Mouse (Mus musculus): ENCODE results near the gene Lrrc51.
"Not testable (repeated sequence)": the region's sequence is repeated elsewhere in the genome, so short reads cannot be mapped to it uniquely, and the experiment has no call there.

The Lrrc51 gene

DNA sequence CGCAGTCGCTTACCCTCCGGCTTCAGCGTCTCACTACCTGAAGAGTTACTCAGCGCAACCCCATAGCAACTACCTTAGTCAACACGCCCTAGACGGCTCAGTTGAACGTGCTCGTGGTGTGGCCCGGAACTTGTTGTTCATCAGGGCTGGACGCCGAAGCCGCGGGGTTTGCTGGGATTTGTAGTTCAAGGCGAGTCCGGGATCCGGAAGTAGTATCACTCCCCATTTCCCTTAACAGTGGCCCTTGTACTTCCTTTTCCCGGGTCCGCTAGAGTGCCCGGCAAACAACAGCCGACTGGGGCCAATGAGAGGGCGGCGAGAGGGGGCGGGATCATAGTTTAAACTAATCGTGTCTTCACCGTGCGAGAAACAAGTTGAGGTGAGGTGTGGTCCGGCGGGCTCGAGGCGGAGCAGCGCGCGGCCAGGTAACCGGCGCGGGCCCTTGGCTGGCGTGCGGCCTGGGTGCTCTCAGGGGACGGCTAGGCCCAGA is at the start of gene Lrrc51, which contains the start of gene Numa1:
Gene Lrrc51, minus strand, starts transcription at position 145 of the 490 bp plus-strand sequence.
Gene Numa1, plus strand, starts transcription at position 361 of the 490 bp plus-strand sequence.
- peak; percentile 96 for DNase-seq

DNA sequence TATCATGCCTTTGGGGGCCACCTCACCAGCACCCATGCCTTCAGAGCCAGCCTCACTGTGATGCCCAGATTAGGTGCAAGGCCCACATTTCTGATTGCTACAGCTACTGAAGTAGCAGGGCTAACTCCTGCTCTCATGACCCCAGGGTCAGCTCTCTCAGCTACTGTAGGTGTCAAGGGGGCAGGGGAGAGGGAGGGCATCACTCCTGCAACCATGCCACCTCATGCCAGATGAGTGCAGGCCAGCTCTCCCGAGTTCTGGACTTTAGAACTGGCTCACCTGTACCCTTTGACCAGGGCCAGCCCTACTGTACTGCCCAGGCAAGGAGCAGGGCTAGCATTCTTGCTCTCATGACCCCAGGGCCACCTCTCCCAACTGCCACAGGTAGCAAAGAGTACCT is 49.0 kb upstream of the Lrrc51 start:
- DNase-seq, result no peak

DNA sequence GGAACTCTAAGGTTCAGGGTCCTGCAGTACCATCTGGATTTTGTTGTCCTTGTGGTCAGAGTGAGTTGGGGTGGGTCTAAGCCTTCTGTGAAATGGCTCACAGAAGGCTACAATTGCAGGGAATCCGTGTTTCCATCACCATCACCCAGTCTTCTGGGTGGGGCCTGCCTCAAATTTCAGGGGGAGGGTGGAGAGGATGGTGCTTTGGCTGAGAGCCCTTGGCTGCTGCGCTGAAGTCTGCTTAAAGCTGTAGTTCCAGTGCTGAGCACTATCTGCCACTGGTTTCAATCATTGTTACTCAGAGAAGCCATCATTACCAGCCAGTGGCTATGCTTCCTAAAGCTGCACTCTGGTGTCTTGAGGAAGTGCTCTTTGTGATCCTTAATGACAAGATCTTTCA is 40.8 kb upstream of the Lrrc51 start:
- DNase-seq, result no peak

DNA sequence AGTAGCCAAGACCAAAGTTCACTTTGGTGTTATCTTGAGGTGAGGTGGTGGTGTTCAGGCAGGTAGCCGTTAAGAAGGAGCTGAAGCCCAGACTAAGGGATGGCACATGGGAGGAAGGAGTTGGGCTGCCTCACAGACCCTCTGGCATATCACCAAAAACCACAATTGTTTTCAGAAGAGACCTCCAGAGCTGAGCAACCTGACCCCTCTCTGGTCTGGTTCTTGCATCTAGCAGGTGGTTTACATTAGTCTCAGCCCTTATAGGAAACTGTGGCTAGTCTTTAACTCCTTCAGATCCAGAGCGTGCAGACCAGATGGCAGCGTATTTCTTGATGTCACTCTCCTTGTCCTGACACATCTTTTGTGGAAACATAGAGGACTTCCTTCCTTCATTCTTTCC is 40.0 kb upstream of the Lrrc51 start:
- no peak for DNase-seq

DNA sequence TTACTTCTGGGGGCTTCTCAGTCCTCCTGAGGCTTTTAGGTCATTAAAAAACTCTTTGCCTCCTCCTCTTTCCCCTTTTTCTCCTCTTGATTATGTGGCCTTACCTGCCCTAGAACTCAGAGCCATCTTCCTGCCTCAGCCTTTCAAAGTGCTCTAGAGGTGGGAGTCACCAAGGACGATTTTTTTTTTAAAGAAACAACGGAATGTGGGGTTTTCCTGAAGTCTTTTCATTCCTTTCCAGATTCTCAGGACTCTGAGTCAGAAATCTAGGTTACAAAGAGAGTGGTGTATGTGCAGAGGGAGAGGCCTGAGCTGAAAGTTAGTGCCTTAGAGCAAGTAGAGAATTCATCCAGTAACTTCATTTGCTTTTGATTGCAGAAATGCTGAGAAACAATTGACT is 38.0 kb upstream of the Lrrc51 start:
- no peak for DNase-seq

DNA sequence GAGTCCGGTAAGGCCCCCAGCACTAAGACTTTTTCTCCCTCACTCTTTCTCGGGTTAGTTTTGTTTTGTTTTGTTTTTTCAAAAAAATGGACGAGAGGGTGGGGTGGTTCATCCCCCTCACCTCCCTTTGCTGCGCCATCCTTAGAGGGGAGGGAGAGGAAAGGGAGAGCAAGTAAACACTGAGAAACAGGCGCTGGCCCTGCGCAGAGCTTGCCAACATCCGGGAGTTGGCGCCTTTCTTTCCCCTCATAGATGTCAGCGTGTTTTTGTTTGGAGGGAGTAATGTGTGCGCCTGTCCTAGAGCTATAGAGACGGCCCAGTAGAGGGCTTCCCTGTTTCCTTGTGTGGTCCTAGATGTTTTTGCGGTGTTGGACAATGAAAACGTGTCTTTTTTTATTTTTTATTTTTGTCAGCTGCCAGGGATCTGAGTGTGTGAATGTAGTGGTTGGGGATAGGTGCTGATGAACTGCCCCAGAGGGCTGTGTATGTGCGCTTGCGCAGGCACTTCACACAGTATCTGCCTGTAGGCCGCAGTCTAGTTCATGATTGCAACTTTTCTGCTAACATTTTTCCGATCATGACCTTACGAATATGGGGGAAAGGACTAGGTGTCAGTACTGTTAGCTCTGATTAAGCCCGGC is 37.2 kb upstream of the Lrrc51 start:
- peak; percentile 74 for DNase-seq

DNA sequence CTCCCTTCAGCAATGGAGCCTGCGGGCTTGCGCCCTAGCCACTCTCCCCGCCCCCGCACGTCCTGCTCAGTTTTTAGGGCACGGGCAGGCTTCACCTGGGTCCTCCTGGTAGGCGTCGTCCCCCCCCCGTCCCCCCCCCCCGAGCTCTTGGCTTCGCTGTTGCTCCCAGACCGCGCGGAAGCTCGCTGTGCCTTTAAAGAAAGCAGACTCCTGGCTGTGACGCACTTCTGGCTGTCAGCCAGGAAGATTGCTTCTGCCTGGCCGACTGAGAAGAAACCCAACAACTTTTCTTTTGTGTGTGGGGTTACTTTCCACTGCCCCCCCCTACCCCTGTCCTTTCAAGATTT is 36.7 kb upstream of the Lrrc51 start:
- DNase-seq, result no peak

DNA sequence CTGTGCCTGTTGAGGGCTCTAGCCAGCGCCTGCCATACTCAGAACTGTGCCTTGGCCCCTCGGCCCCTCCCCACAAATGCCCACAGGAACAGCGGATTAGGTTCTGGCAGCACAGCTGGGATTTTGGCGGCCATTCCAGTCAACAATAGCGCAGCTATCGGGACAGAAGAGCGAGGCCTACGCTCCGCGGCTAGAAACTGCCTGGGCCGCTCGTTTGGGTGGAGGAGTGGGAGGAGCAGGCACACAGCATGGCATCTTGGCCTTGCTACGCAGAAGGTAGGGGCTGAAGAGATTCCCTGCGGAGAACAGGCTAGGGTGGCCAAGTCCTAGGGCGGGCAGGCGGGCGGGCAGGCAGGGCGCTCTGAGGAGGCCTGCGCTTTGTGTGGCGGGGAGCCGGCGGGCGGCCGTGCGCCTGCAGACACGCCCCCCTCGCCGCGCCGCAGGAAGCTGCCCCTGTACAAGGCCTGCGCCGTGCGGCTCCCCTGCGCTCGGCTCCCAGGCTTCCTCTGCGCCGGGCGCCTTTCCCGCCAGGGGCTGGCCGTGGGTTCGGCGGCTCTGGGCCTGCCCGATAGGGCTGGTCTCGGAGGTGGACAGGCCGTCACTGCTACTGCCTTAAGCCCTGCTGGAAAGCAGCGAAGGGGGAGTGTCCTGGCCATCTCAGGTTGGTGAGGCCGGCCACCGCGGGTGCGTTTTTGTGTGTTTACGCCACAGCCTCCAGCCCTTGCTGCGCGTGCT is 36.2 kb upstream of the Lrrc51 start:
- DNase-seq, result peak; percentile 87

DNA sequence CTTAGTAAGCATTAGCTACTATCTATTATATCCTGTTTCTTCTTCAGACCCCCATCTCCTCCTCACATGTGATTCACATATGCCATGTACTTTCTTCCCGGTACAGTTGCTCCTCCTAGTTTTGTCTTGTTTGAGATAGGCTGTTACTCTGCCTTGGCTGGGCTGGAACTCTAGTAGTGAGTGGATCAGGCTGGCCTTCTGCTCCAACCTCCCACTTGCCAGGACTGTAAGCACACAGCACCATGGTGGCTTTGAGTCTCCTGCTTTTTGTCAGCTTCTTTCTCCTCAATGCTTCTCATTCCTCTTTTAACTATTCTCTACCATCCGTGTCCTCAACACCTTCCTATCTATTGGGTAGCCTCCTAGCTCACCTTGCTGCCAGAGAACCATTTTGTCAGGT is 35.1 kb upstream of the Lrrc51 start:
- no peak for DNase-seq

DNA sequence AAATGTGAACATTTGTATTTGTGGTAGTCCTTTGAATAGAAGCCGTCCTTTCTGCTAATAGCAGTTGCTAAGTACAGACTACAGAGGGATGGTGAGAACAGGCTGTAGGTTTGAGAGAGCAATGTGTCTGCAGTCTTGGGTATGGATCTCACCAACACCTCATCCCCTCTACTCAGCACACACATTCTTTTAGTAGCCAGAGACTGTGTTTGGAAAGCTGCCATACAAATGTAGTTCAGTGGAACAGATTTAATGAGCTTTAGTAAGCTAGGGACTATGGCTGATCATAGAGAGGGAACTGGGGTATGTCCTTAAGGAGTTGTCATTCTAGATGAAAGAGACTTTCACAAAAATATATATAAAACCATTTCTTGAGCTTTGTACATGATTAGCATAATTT is 33.6 kb upstream of the Lrrc51 start:
- no peak for DNase-seq

DNA sequence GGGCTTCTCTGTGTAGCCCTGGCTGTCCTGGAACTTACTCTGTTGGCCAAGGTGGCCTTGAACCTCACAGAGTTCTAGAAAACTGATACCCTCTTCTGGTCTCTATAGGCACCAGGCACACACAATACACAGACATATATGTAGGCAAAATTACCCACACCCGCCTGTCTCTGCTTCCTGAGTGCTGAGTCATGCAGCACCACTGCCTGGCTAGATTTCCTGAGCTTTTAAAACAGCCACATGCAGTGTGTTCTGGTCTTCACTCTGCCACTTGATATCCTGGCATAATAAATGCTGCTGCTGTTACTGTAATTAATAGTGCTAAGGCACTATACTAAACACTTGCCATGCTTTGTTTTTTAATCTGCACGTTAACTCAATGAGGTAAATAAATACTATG is 31.9 kb upstream of the Lrrc51 start:
- peak; percentile 36 for DNase-seq

DNA sequence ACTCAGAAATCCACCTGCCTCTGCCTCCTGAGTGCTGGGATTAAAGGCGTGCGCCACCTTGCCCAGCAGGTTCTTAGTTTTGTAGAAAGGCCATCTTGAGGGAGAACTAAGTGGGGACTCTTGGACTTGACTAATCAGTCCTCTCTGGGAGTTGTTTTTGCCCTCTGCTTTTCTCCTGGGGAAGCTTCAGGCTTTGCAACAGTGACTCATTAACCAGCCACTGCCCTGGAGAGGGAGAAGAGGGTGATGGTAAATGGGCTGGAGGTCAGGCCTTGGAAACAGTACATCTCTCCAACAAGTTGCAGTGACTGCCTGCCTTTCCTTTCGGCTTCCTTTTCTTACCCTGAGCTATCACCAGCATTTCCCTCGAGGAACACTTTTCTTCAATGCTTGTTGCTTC is 30.9 kb upstream of the Lrrc51 start:
- no peak for DNase-seq

DNA sequence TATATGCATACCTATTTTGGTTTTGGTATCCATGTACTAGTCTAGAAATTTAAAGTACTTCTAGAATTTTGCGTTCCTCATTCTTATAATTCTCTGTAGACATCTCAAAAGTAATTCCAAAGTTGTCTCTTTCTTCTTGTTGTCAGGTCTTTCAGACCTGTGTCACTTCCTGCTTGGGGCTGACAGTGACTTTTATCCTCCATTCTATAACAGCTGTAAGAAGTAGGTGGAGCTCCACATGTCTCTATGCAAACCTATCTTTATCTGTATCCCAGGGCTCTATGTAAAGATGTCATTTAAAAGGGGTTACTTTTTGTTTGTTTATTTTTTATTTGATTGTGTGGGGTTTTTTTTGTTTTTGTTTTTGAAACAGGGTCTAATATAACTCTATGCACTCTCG is 29.9 kb upstream of the Lrrc51 start:
- no peak for DNase-seq

DNA sequence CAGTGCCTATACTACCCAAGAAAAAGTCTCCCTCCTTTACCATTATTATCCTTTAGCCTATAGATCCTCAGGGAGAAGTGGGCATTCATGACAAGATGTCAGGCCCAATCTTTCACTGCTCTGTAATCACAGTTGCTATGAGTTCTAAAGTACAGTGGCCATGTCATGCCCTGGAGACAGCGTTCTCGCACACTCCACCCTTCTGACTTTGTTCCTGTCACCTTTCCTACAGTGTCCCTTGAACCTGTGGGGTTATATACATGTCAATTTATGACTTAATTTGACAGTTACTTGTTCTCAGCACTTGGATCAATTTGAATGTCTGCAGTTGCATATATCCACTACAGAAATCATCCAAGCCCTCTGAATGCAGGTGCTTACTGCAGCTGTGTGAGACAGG is 29.1 kb upstream of the Lrrc51 start:
- DNase-seq, result no peak

DNA sequence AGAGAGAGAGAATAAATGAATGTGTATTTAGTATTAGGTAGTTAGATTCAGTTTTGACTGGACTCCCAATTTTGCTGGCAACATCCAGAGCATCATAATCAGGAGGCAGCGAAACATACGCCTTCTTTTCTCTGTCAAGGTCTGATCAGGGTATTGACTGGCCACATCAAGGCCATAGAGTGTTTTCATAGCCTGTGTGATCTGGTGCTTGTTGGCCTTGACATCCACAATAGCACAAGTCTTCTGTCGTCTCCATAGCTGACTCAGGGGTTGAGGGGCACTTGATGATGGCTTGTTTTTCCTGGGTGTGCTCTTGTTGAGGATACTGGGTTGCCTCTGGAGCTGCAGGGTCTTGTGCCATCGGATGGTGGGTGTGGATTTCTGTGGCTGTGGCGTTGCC is 23.2 kb upstream of the Lrrc51 start:
- no peak for DNase-seq

DNA sequence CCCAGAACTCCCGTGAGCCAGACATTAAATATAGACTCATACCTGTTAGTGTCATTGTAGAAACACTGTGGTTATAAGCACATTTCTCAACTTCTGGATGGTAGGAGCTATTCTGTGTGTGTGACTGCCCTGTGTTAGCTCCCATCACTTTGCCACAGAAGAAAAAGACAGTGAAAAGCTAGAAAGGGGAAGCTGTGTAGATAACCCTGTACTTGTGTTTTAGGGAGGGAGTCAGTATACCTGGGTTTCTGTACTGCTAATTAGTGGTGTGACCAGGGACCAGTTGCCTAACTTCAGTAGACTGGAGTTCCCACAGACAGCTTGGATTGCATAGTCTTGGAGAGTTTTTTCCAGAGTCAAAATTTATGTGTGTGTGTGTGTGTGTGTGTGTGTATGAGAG is 22.8 kb upstream of the Lrrc51 start:
- DNase-seq, result no peak

DNA sequence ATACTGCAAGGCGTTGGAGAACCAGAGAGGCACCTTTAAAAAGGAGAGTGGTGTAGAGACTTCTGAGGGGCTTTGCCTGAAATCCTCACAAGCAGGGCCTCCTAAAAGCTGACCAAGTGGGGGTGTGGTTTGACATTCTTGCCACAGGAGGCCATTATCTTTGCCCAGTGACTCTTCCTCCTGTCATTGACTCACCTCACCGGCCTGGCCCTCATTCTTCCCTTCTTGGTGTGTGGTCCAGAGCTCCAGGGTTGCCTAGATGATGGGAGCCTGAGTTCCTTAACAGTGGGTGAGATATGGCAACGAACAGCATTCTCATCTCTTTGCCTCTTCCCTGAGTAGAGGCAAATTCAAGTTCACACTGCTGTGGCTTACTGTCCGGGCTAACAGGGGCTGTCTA is 22.2 kb upstream of the Lrrc51 start:
- DNase-seq, result no peak

DNA sequence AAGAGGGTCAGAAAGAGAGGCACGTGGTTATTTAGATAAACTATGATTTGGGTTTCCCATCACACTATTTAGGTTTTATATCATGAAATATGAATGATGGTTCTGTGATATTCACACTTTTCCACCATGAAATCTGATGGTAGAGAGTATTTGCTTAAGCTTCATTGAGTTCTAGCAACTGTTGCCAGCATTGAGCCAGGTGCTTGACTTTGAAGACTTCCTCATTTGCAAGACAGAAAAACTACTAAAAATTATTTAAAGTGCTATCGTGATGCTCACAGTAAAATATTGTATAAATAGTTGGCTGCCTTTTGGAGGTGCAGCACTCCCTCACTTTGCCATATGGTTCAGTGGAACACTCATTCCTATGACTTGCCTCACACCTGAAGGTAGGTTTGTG is 21.6 kb upstream of the Lrrc51 start:
- no peak for DNase-seq

DNA sequence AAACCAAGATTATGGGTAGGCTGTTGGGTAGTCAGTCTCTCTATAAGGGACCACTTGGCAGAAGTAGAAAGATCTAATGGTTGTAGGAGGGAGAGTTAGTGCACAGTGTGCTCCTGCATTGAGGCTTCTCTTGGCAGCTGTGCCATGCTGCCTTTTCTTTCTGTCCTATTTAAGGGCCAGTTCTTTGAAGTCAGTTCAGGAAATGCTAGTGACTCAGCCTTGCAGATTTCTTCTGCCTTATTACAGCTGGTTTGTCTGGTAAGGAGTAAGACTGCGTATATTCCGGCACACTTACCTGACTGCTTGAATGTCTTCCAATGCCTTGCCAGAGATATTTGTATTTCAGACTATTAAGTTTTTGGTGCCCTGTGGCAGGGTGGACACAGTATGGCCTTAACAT is 20.5 kb upstream of the Lrrc51 start:
- DNase-seq, result no peak

DNA sequence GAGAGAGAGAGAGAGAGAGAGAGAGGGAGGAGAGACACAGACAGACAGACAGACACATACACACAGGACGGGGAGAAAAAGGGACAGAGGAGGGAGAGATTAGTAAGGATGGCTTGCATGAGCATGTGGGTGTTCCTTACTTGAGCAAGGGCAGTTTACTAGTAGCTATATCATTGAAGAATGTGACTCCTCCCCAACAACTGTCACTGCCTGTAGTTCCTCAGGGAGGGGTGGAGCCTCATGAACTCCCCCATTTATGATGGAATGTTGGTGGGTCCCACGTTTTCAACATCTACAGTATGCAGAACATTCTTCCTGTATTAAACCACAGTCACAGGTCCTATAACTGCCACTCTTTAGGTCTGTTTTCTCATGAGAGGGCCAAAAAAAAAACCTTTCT is 18.4 kb upstream of the Lrrc51 start:
- DNase-seq, result no peak

DNA sequence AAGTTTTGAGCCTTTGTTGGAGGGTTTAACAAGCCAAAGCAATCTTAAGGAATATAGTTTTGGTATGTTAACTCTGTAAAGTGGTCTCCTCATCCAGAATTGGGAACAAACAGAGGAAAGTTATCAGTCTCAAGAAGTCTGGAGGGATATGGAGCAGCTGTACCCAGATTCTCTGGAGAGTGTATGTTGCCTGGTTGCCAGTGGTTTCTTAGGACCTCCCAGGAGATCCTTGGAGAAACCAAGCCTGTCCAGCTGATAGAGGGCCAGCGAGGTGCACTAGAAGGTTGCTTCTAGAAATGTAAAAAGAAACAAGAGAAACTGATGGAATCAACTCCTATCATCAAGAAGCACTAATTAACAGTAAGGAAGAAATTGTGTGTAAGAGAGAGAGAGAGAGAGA is 18.0 kb upstream of the Lrrc51 start:
- DNase-seq, result no peak

DNA sequence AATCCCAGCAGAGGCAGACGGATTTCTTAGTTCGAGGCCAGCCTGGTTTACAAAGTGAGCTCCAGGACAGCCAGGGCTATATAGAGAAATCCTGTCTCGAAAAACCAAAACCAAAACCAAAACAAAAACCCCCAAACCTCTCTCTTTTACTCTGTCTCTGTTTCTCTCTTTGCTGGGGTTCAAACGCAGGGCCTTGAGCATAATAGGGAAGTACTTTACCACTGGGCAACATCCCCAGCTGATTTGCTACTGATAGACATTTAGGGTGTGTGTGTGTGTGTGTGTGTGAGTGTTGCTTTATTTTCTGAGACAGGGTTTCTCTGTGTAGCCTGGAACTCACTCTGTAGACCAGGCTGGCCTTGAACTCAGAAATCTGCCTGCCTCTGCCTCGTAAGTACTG is 15.3 kb upstream of the Lrrc51 start:
- DNase-seq, result not testable (repeated sequence)

DNA sequence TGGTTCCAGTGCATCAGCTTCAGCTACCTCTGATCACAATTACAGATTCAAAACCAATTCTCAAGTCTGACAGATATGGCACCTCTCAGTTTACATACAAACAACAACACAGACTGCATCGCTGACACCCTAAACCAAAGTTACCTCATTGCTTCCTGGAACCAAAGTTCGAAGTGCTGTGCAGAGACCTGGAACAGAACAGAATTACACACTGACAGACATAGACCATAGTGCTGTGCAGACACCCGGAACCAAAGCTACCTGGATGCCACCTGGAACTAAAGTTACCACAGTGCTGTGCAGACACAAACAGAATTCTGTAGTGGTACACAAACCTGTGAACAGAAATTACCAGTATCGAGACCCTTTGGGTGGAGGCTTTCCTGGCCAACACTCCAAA is 6.1 kb upstream of the Lrrc51 start:
- no peak for DNase-seq

DNA sequence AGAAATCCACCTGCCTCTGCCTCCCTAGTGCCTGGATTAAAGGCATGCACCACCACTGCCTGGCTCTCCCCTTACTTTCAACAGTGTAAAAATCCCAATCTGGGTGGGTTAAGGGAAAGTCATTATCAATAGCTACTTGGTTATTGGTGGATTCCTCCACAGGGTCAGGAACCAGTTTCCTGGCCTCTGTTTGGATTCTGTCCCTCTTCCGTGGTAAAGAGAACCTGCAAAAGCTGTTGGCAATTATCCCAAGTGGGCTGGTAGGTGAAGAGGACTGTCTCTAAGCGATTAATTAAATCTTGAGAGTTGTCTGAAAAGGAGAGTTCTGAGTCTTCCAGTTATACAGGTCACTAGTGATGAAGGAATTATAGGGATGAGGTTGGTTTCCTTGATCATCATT is 4.7 kb upstream of the Lrrc51 start:
- no peak for DNase-seq

DNA sequence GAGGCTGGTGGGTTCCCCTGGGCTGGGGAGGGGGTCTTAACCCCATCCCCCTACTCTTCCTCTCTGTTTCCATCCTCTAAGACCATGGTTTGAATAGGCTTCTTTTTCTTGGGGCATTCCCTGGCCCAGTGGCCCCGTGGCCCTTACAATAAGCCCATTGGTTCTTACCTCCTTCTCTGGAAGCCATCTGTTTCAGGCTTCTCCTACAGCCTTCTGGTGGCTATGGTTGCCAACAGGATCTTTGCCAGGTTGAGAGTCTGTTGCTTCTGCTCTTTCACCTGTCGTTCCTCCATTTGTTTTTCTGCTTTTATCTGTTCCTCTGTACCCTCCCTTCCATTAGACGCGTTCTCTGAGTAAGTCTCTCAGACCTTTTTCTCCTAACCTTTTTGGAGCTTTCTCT is 3.9 kb upstream of the Lrrc51 start:
- DNase-seq, result no peak

Data from thymus, postnatal 25 days (tissue).